Mouse (Mus musculus): ENCODE measurements around the gene Asb6. TPM values are rescaled to one million over a fixed set of nuclear protein-coding genes. Genes with fewer than 3 reads are reported as not detected.

The Asb6 gene
- total RNA-seq, 2 experiments from 2014 or later, result 31.3 to 37.6 TPM

DNA sequence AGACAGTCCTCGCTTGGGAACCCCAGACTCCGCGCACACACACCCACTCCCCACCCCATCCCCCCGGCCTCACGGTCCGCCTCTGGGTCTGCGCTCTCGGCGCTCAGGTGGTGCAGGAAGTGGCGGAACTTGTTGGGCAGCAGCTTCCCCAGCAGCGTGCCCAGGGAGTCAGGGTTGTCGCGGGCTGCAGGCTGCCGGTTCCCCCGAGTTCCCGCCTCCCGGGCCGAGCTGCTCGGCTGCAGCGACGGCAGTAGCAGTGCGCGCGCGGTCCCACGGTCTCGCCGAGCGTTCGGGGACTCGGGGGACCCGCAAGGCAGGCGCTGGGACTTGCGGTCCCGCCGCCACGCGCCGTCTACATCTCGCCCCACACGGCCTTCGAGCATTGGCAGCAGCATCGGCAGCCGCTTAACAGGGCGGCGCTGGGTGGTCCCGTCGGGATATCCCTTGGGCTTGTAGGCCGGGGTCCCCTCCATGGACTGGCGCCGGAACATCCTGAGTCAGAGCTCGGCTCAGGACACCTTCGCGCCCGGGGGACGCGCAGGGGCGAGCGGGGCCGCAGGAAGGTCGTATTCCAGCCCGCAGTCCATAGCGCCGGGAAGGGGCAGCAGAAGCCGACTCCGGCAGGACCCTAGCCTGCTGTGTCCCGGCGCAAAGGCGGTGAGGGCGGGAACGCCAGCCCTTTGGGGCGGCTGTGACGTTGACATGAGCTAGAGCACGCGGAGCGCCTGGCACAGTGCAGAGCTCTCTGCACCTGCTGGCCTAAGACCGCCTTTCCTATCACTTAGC is 28.9 kb downstream of the Asb6 start:
- ATAC-seq (replicated peaks; ENCODE audit: low FRiP score, low TSS enrichment, poor library complexity, severe bottlenecking), result peak; percentile 57

DNA sequence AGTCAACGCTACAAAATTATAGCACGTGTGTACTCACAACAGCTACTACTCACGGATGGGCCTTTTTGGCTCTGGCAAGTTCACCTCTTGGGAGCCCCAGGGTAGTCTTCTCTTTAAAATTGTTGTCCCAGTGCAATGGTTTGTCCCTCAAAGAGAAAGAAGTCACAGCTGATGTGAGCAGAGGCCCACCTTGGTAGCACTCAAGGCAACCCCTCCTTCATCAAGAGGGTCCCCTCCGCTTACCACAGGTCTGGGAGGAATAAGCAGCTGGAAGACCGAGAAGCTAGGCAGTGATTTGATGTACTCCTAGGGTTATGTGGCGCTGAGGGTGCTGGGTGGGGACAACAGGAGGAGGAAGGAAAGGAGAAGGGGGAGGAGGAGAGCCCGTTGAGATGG is 29.5 kb downstream of the Asb6 start:
- no peak for ATAC-seq (replicated peaks; ENCODE audit: low FRiP score, low TSS enrichment, poor library complexity, severe bottlenecking)

DNA sequence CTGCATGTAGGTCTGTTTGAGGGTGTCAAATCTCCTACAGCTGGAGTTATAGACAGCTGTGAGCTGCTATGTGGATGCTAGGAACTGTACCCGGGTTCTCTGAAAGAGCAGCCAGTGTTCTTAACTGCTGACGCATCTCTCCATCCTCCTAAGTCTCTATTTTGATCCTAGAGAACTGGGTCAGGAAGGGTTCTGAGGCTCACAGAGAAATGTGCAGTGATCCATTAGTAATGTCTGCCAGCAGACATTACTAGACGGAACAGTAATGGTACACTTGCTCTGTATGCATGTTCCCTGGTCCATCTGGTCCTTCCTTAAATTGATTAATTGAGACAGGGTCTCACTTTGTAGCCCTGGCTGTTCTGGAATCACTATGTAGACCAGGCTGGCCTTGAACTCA is 30.7 kb downstream of the Asb6 start:
- no peak for ATAC-seq (replicated peaks; ENCODE audit: low FRiP score, low TSS enrichment, poor library complexity, severe bottlenecking)

DNA sequence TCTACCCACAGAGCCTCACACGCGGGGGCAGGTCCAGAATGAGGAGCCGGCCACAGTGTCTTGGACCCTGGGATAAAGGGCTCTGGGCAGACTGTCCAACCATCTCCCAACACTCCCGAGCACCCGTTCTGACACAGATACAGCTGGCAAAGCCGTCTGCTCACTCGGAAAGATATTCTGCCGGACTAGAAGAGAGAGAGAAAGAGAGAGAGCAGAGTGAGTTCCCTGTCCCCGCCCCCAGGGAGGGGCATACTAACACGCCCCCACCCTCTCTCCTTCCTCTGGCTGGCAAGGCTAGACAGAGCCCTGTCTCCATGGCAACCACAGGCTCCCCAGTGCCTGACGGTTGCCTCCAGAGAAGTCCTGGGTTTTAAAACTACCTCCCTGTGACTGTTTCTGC is 33.8 kb downstream of the Asb6 start:
- ATAC-seq (replicated peaks; ENCODE audit: low FRiP score, low TSS enrichment, poor library complexity, severe bottlenecking), result peak; percentile 64

DNA sequence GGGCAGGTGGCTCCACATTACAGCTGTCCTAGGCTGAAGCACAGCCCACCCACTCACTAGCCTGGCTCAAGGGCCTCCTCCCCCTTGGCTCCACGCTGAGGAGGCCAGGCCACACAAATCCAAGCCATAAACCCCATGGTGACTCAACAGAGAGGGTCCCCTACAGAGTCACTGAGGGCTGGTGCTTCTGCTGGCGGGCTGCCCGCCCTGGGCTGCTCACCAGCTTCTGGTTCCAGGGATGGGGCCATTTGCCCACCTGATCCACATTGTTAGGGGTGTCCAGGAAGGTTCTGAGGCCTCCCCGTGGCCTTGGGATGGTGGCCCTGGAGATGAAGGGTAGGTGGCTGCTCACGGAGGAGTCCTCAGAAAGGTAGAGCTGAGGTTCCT is 34.3 kb downstream of the Asb6 start:
- ATAC-seq (replicated peaks; ENCODE audit: low FRiP score, low TSS enrichment, poor library complexity, severe bottlenecking), result no peak

DNA sequence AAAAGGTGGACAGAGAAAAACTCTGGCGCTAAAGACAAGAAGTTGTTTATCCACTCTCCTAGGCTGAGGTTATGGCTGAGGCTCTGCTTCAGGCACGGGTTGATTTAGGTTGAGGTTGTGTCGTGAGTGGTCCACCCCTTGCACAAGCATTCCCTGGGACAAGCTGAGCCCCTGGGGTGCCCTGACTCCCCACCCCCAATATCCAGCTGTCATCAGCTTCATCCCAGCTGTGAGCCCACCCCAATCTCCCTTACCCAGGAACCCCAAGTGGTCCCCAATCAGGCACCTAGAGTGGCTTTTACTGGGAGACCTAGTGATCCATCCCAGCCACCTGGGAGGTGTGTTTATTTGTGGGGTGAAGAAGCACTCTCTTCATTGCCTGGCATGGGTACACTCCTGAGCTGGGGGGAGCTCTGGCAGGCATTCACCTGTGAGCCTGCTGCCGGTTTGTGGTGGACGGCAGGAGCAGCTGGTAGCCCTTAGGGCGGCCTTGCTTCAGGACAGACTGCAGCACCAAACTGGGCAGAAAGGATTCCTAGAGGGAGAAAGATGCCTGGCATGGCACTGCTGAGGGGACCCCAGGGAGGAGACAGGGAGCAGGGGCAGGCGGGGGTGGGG is 34.8 kb downstream of the Asb6 start:
- ATAC-seq (replicated peaks; ENCODE audit: low FRiP score, low TSS enrichment, poor library complexity, severe bottlenecking), result no peak

DNA sequence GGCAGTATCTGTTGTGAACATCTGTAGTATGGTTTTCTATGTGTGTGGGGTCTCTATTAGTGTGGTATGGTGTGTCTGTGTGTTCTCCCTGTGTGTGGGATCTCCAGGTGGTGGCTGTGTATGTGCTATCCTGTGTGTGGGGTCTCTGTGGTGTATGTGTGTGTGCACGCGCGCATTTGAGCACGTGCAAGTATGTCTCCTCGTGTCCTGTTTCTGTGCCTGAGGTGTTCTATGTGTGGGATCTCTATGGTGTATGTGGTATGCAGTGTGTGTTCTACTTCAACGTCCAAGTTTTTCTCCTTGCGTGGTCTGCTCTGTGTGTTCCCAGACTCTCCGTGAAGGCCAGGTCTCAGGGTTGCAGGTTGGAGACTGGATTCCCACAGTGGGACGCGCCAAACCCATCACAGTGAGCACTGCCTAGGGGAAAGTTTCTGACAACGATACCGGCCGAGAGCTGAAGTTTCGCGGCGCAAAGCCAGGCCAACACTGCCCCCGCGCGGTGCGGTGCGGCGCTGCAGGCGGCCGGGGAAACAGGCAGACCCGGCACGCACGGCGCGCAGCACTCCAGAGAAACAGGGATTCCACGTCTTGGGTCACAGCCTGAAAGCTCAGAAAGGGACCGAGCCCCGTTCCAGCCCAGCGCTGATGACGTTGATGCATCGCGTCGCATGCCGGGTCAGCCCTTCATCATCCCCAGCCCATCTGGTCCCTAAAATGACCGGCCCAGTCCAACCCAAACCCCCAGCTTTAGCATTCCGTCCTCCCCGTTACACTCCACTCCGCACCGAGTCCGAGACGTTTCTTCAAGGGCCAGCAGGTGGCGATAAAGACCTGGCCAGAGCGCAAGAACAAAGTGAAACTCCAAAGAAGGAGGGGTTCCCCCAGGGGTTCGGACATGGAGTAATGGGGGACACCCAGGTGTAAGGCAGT is 35.7 kb downstream of the Asb6 start:
- ATAC-seq (replicated peaks; ENCODE audit: low FRiP score, low TSS enrichment, poor library complexity, severe bottlenecking), result peak; percentile 64

DNA sequence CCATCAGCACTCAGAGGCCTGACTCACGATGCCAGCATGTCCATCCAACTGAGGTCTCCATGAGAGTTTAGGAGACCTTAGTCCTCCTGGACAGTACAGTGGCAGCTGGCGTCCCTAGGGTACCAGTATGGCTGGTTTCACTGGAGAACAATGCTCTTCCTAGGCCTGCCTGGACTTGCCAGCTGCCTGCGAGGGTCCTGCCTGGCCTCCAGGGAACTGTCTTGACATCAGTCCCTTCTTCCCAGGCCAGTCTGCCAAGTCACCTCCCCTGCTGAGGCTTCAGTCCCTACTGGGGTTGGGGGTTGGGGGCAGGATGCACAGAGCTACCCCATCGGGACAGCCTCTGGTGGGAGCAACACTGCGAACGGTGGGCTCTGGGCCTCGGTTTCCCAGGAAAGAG is 38.1 kb downstream of the Asb6 start:
- ATAC-seq (replicated peaks; ENCODE audit: low FRiP score, low TSS enrichment, poor library complexity, severe bottlenecking), result no peak

DNA sequence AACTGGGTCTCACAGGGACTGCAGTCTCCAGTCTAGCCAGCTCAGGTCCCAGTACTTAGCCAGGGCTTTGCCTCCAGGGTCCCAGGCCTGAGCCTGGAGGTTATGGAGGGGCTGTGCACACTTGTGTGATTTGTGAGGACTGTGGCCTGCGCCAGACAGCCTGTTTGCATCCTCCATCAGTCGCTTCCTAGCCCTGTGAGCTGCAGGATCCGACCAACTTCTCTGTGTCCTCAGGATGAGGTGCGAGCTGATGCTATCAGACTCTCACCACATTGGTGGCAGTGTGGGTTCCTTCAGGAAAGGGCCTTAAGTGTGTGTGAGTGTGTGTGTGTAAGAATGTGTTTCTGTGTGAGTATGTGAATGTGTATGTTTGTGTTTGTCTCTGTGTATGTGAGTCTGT is 42.7 kb downstream of the Asb6 start:
- ATAC-seq (replicated peaks; ENCODE audit: low FRiP score, low TSS enrichment, poor library complexity, severe bottlenecking), result no peak

DNA sequence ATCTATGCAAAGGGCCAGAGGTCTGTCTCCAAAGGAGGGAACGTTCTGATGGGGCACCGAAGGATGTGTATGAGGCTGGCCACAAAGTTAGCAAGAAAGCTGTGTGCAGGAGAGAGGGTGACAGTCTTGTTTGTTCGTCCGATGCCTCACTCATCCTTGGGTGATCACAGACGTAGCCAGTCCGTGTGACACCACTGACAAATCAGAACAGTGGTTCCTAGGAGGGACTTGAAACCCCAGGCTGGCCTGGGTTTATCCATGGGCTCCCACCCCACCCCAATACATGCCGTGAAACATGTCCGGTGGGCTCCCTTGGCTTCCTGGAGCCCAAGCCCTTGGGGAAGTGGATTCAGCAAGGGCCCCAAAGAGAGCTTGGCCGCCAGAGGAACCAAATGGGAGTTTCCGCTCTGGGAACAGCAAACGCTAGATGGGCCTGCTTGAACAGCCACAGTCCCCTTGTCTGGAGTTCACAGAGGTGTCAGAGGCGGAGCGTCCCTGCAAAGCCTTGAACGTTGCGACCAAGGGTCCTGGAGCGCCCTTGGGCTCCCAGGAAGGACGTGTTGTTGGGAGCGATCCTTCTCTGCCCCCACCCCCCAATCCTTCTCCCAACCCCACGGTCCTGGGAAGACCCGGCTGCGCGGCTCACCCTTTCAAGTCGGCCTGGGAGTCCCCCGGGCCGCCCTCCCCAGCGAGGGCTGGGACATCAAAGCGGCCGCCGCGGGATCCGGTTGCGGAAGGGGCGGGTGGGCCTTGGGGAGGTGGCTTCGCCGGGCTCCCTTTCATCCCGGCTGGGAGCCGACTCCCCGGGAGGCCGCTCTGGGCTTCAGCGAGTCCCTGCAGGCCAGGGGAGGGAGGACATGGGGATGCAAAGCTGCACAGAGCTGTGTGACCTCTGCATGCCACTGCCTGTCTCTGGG is 45.8 kb downstream of the Asb6 start:
- ATAC-seq (replicated peaks; ENCODE audit: low FRiP score, low TSS enrichment, poor library complexity, severe bottlenecking), result 0 out of 2 replicates have a peak, but pooled peaks have one; percentile 24

DNA sequence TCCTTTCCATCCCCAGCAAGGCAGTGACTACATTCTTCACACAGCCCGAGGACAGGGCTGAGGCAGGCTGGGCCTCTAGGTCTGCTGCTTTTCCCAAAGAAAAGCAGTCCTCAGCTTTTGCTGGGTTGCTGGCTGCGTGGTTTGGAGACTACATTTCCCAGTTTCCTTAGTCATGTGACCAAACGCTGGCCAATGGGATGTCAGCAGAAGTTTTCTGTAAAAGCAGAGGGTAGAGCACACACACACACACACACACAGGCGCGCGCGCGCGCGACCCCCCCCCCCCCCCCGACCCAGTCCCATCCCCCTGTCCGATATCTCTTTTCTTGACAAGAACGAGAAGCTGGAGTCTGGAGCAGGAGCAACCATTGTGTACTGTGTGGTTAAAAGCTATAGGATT is 46.8 kb downstream of the Asb6 start:
- 0 out of 2 replicates have a peak, but pooled peaks have one; percentile 34 for ATAC-seq (replicated peaks; ENCODE audit: low FRiP score, low TSS enrichment, poor library complexity, severe bottlenecking)

DNA sequence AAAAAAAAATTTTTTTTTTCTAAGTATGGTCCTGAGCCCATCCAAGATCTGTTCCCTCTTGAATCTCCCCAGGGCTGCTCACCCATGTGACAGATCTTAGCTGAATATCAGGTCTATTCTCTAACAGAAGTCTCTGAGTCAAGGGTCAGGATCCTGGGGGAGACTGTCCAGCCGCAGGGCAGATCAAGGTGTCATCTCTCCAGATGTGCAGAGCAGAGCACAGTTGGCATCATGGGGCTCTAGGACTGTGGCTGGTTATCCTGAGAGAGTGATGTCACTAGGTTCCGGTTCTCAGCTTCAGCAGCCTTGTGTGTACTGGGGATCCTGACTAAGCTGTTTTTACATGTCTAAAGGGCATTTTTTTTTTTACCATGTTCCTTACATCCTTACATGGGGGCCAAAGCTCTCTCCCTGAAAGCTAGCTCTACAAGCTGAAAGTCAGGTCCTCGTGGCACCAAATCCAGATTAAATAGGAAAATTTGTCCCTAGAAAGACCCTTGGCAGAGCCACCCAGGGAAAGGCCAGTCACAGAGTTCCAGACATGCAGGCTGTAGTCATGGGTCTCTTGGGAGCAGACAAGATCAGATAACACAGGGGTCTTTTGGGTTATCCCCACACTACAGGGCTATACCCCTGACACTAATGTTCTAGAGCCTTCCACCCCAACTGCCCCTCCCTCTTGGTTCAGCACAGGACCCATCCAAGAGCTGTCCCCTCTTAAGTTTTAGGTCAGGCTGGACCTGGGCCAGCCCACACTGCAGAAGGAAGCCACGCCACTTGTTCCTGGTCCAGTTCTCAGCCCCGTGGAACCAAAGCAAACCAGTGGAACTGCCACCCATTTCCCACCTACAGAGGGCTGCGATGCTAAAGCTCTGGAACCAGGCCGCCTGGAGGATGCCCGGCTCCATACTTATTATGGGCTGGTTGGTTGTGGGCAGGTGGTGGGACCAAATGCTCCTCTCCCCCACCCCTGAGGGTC is 47.5 kb downstream of the Asb6 start:
- ATAC-seq (replicated peaks; ENCODE audit: low FRiP score, low TSS enrichment, poor library complexity, severe bottlenecking), result no peak

DNA sequence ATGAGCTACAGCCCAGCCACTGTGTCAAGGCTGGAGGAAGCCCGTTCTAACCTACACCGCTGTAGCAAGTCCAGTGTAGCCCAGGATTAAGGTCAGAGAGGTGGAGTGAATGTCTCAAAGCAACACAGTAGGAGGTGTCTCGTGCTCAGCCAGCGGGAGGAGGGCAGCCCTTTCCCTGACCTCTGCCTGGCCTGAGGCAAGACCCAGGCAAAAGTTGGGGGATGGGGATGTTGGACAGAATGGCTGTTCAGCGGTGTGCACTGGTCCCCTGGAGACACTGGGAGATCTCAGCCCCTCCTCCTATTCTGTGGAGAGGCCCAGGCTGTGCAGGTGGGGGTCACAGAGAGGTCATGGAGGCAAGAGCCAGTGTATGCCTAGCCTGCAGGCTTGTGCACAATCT is 50.9 kb downstream of the Asb6 start:
- ATAC-seq (replicated peaks; ENCODE audit: low FRiP score, low TSS enrichment, poor library complexity, severe bottlenecking), result no peak

DNA sequence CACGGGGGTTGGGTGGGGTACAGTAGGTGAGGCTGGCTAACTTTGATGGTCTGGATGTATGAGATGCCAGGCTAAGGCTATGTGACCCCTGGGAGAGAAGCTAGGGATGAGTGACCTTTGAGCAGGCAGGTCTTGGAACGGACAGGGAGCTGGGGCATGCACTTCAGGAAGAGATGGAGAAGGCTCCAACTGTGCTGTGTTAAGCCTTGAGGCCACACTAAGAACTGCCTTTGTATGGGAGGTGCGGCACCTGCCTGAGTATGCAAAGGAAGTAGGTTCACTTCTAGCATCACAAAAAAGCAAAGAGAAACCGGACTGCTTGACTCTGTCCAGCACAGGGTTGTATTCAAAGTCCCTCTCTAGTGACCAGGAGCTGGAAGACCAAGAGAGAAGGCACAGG is 51.9 kb downstream of the Asb6 start:
- no peak for ATAC-seq (replicated peaks; ENCODE audit: low FRiP score, low TSS enrichment, poor library complexity, severe bottlenecking)

DNA sequence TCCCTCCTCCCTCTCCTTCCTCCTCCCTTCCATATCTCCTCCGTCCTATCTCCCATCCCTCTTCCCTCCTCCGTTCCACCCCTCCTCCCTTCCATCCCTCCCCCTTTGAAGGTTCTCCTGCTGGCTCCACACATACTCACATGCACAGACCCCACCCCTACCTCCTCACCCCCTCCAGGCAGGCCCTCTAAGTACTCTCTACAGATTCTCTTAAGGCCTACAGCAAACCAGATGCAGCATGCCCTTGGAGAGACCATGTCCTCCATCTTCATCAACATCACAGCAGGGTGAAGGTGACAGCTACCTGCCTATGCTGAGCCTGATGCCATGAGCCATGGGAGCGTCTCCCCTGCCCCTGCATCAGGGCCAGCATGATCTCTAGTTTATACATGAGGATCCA is 52.9 kb downstream of the Asb6 start:
- ATAC-seq (replicated peaks; ENCODE audit: low FRiP score, low TSS enrichment, poor library complexity, severe bottlenecking), result no peak

DNA sequence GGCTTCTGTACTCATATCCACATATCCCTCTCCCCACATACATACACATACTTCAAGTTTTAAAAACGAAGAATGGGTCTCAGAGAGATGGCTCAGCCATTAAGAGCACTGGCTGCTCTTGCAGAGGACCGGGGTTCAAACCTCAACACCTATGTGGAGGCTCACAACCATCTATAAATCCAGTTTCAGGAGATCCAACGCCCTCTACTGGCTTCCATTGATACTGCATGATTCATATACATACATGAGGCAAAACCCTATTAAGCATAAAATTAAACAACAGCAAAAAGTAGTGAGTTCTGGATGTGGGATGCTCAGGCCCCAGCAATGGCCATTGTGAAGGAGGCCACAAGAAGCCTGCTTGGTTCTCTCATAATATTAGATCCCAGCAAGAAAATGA is 54.2 kb downstream of the Asb6 start:
- ATAC-seq (replicated peaks; ENCODE audit: low FRiP score, low TSS enrichment, poor library complexity, severe bottlenecking), result no peak

DNA sequence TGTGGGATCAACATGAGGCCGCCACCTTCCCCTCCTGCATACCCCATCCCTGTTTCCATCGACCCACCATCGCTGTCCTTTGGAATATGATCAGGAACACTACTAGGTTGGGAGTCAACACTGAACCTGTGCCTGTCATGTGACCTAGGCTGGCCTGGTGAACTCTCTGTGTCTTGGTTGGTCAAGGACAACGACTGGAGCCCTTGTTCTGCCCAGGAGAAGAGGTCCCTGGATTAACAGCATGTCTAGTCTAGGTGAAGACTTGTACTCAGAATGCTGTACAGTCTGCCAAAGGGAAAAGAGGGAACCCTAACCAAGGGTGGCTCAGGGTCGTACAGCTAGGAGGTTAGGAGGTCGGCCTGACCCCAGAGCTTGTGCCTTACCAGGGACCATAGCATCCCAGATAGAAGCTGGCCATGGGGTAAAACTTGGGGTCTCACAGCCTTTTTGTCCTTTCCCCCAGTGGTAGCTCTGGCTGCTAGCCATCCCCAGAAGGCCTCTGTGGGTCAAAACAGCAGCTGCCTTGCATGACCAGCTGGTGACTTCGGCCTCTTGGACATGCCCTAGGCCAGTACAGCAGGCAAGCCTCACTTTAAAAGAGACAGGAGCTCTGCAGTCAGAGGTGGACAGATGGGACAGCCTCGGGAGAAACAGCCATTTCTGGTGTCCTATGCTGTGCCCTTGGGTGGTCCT is 56.7 kb downstream of the Asb6 start:
- no peak for ATAC-seq (replicated peaks; ENCODE audit: low FRiP score, low TSS enrichment, poor library complexity, severe bottlenecking)
